Mouse (Mus musculus): ENCODE measurements around the gene Tmem132d.

The Tmem132d gene

DNA sequence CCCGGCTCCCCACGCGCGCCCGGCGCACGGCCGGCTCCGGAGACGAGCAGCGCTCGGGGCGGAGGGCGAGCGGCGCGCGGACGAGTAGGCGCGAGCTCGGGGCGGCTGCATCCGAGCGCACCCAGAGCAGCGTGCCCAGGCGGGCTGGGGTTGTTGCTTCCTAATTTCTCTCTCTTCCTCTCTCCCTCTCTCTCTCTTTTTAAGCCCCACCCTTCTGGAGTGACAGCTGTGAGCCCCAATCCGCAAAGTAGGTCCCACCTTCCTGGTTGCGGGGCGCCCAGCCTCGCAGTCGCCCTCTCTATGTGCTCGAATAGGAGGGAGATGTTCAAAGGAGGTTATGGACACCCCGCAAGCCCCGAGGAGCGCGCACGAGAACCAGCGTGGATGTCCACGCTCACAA lies at the start of gene Tmem132d:
Gene Tmem132d (minus strand): TSS at position 162 of the 400 bp plus-strand sequence.
- no peak for DNase-seq (ENCODE audit: low read depth, low spot score)

DNA sequence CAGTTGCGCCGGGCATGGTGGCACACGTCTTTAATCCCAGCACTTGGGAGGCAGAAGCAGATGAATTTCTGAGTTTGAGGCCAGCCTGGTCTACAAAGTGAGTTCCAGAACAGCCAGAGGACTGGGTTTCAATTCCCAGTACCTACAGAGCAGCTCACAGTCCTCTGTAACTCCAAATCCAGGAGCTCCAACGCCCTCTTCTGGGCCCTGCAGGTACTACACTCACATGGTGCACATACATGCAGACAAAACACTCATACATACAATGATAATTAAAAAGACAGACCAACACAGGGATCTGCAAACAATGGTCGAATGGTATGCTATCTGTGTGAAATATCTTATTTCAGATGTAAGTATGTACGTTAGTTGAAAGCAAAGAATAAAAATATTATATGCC lies 47.9 kb upstream of the Tmem132d start:
- no peak for DNase-seq (ENCODE audit: low read depth, low spot score)

DNA sequence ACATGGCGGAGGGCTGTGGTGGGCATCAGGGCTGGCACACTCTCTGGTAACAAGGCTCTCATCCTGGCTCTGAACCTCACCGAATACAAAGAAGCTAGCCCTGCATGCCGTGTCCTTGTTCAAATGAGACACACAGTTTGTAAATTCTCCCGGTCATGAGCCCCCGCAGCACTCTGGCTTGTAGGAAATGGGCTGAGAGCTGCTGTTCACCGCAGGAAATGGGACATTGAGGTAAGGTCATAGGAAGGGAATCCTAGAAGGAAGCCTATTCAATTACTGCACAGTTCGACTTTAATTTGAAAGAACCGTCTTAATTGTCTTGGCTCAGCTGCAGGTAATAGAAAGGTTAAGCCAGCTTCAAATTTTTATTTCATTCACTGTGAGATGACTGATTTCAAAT lies 42.5 kb upstream of the Tmem132d start:
- DNase-seq (ENCODE audit: low read depth, low spot score): no peak

DNA sequence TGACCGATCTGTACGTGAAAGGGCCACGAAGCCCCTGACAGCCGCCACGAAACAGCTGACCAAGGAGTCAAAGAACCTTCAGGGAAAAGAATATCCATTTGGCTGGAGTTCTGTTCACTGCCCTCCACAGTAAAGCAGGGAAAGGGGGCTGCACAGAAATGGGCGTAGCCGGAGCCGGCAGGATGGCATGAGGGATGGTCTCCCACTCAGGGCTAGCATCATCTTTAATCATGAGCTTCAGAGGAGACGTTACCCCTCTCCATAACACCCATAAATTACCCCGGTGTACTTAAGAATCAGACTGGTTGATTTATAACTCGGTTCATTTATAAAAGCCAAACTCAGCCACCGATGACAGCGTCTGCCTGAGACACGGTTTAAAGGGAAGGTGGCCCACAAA lies 36.9 kb upstream of the Tmem132d start:
- DNase-seq (ENCODE audit: low read depth, low spot score): no peak

DNA sequence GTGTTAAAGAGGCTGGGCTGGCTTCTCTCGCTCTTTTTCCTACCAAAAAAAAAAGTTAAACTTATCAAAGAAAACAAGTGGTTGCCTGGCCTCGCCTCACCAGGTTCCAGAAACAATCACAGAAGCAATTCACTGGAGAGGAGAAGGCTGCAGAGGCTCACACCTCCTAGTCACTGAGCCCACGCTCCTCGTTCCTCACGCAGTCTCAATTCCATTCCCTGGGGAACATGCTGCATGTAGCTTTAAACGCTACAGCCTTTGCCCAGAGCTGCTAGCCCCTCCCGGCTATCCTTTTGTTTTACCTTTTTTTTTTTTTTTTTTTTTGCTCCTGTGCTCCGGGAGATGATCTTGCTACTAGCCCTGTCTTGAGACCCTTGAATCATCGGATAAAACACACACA lies 31.6 kb upstream of the Tmem132d start:
- DNase-seq (ENCODE audit: low read depth, low spot score): no peak

DNA sequence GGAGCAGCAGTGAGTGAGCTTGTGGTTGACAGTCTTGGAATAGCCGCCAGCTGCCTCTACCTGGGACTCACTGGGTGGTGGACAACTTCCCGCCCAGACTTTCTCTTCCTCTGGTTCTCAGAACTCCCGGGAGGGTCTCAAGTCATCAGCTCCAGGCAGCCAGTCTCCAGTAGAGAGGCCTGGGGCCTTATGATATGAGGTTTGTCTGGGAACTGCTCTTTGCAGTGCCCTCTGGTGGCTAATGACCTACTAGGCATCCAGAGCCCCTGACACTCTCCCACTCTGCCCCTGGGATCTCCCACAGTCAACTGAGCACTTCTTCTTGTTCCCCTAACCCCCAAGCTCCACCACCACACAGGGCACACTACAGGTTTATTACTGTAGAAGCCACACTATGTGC lies 27.7 kb upstream of the Tmem132d start:
- no peak for DNase-seq (ENCODE audit: low read depth, low spot score)

DNA sequence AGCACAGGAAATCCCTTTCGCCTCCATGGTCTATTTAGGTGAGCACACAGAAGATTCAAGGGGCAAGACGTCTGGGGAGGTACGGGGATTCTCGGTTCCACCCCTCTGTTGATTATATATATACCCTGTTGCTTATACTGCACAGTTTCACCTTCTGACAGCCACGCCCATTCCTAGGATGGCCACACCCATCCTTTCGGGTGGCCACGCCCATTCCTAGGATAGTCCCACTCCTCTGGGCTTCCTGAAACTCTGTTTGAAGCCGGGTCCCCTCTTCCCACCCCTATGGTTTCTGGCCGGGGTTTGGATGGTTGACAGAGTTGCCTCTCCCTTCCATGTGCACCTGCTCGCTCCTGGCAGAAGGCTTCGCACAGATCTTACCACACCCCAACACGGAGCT lies 22.9 kb upstream of the Tmem132d start:
- no peak for DNase-seq (ENCODE audit: low read depth, low spot score)

DNA sequence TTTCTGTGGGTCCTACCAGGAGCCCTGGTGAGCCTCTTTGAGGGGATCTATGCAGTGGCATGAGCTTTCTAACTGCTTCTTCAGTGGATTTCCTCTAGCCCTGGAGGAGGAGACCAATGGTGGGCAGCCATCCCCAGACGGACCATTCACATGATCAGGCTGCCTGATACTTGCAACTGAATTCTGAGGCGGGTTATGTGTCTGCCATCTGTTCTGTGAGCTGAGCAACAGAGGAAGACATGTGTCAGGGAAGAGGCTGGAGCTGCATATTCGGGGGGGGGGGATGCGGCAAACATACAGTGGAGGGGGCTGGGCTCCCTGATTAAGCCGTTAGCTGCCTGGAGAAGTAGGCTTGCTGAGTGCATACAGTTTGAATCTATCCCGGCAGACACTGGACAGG lies 19.3 kb upstream of the Tmem132d start:
- DNase-seq (ENCODE audit: low read depth, low spot score): no peak

DNA sequence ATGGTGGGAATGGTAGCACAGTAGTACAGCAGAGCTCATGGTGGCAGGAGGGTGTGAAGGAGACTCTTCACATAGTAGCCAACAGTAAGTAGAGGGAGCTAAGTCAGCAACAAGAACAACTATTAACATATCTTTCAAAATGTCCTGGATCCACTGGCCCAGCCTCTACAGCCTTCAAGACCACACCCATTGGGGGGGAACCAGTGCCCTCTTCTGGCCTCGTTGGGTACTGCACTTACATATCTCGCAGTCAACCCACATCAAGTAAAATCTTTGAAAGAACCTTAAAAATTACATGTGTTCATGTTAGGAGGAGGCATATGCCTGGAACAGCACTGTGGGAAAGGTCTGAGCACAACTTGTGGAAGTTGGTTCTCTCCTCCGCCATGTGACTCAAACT lies 17.9 kb upstream of the Tmem132d start:
- DNase-seq (ENCODE audit: low read depth, low spot score): no peak

DNA sequence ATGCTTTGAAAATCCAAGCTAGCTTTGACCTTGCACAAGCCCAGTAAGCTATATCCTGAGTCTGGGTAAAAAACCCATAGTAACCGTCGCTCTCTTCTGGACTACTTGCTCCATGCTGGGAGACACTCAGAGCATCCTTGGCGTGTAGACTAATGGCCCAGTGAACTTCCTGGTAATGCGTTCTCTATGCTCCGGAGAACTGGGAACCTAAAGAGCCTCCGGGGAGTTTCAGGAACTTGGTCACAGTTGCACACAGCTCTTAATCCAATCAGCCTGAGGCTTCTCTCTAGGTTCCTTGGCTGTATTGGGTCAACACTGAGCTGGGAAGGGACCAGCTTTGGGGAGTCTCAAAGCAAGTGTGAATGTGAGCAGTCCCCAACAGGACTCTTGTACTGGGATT lies 12.0 kb upstream of the Tmem132d start:
- no peak for DNase-seq (ENCODE audit: low read depth, low spot score)

DNA sequence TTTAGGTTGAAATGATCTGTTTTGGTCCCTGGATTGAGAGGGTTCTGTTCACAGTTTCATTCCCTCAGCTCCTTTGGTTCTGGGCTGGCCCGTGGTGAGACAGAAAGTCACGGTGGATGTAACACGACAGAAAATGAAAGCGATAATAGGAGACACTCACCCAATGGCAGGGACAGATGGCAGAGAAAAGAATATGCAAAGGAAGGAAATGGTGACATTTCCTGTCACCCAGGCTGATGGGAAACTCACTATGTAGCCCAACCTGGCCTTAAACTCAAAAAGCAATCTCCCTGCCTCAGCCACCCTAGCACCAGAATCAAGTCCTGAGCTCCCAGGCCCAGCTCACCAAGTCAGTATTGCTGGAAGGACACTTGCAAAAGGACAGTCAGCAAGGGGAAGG lies 11.0 kb upstream of the Tmem132d start:
- DNase-seq (ENCODE audit: low read depth, low spot score): no peak

DNA sequence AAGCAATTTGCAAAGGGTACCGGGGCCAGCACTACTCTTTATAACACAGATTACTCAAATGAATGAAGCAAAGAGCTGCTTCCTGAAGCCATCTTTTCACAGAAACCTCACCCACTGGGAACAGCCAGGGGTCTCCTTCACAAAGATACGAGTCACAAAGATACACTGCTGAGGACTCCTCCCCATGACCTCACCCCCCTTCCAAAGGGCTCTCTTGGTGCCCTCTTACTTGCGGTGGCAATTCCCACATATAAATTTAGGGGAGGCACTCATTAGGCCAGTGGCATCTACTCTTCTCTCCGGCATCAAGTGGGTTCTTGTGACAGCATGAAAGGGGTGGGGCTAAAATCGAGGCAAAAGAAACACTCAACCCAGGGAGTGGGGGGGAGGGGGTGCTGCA lies 8.2 kb upstream of the Tmem132d start:
- no peak for DNase-seq (ENCODE audit: low read depth, low spot score)

DNA sequence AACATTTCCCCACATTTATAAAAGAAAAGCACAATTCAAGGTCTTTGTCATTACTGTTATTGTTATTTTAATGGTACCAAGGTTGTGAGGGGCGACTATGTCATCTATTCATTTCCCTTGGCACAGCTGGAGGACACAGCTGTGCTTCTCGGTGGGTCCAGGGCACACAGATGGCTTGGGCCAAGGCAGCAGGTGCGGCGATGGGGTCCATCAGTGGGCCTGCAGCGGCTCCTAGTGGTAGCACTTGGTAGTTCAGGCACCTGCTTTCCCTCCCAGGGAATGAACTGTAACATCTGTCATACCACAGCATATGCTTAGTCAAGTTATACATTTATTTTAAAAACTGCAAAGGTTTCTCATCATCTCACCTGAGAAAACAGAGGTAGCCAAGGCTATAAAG lies 7.0 kb upstream of the Tmem132d start:
- no peak for DNase-seq (ENCODE audit: low read depth, low spot score)

DNA sequence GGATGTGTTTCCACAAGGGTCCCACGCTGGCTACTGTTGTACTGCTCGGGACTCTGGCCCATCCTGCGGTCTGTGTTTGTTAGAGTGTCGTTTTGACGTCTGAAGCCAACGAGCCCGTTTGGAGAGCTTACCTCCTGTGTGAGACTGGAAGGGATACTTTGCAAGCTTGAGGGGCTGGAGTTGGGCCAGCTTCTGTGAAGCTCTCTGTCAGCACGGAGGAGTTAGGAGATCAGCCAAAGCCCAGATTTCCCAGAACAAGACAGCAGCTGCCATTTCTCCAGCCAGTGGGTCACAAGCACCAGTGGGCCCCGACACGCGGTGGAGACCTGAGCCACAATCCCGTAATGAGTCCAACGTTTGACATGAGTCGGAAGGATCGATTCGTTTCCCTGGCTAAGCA lies 5.2 kb upstream of the Tmem132d start:
- DNase-seq (ENCODE audit: low read depth, low spot score): no peak

DNA sequence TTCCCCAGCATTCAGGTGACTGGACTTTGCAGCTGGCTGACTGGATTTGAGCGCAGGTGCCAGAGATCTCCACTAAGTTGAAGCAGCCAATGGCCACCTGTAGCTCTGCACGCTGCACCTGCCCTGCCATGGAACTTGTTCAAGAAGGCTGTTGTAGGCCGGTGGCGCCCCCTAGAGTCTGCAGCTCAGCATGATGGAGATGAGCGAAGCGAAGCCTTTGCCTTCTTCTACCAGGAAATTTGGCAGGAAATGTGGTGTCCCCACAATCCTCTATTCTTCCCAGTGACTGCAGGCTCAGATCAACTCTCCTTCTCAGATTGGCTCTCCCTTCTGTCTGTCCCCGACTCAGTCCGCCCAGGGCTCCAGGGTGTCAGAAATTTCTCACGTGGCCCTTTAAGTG lies 4.0 kb upstream of the Tmem132d start:
- DNase-seq (ENCODE audit: low read depth, low spot score): no peak

DNA sequence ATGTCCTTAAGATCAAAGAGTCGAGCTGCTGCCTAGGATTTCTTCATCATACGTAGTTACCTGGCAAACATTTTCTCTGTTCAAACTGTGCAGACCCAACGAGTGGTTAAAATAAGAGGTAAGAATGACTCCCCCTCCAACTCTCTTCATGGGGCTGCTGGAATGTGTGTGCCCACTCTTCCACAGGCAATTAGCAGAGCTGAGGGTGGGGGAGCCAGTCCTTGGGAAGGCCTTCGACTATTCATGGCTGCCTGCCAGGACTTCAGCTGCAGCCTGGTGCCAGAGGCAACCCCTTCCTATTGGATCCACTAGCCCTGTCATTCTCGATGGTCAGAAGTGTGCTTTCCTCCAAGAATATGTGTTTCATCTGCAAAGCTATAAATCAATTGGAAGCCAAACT lies 2.8 kb upstream of the Tmem132d start:
- DNase-seq (ENCODE audit: low read depth, low spot score): no peak

DNA sequence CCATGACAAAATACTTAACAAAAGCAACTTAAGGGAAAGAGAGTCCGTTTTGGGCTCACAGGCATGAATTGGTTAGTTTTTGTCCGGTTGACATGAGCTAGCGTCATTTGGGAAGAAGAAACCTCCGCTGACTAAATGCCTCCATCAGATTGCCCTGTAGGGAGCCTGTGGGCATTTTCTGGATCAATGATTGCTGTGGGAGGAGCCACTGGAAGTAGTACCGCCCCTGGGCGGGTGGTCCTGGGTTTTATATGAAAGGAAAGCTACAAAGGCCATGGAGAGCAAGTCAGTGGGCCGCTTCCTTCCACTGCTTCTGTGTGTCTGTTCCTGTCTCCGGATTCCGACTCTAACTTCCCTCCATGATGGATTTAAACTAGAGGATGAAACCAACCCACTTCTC lies 909 bp upstream of the Tmem132d start:
- no peak for DNase-seq (ENCODE audit: low read depth, low spot score)

DNA sequence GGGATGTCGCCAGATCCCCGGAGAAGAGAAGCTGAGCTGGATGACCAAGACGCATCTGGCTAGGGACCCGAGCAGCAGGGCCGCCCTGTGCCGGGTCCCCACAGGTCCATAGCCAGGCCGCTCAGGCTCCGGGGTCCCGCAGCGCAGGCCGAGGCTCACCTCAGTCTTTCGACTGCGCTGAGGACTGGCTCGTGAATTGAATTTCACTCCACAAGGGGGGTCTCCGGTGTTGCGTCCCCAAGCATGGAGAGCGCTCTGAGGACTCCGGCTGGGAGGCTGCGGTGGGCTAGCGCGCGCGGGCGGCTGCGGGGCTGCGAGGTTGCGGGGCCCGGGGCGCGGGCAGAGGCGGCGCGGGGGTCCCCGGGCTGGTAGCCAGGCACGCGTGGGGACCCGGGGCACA lies 455 bp downstream of the Tmem132d start:
- DNase-seq (ENCODE audit: low read depth, low spot score): no peak

DNA sequence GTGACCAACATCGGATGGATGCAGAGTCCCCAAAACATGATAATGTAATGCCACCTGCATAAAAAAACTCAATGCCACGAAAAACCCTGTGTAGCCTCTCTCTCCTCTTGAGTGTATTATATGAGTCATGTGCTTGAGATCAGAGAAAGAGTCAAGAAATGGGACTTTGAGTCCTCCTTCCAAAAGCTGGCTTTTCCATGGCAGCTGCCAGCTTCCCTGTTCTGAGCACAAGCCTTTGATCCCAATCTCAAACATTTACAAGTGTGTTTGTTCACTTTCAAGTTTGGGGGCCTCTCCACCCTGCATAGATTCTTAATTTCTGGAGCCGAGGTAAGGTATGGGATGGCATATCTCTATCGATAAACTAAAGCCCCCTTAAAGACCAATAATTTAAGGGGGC lies 8.2 kb downstream of the Tmem132d start:
- no peak for DNase-seq (ENCODE audit: low read depth, low spot score)

DNA sequence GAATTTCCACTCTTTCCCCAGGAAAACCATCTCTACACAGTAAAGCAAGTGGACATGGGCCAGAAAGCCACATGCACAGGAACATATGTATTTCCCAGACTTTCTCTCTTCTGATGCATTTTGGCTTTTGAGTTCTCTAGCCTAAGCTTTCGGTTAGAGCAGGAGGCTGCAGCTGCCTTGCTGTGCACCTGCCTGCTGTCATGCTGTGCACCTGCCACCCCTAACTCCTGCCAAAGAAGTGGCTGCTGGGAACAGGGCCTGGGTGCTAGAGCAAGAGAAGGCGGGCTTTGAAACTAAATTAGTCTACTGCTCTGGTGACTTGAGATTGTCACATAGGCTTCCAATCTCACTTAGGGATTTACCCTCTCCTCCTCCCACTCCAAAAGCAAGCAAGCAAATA lies 8.7 kb downstream of the Tmem132d start:
- no peak for DNase-seq (ENCODE audit: low read depth, low spot score)

DNA sequence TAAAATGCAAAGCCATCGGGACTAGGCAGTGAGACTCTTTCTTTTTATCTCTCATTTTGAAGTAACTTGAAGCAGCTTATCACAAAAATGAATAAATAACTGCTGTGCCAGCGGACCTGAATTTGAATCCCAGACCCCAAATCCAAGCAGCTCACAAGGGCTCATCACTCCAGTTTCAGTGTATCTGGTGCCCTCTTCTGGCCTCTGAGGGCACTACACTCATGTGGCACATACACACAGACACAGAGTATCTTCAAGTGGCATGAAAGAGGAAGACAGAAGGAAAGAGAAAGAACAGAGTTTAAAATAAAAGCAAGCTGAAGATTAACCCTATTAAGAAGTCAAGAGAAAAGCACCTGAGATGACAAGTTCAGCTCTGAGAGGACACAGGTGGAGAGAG lies 10.8 kb downstream of the Tmem132d start:
- DNase-seq (ENCODE audit: low read depth, low spot score): no peak

DNA sequence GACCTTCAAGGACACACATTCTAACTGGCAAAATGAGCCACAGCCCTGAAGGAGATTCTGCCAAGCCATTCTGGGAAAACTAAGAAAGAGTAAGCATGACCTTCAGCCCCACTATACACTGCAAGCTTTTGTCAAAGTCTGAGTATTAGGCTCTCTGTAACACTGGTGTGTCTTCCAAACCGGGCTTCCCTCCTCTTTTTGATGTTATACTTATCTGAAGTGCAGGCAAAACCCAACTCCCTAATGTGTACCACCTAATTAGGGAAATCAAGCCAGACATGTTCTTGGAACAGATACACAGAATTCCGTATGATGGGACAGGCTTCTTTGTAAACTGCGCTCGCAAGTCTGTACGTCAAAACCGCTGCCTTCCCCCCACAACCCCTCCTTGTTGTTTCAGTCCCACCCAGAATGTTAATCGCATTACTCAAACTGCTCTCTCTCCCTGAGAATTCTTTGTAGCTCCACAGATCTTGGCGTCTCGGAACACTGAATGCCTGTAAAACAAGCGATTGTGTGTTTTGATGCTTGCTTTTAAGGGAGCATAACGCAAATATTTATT lies 14.6 kb downstream of the Tmem132d start:
- DNase-seq (ENCODE audit: low read depth, low spot score): no peak

DNA sequence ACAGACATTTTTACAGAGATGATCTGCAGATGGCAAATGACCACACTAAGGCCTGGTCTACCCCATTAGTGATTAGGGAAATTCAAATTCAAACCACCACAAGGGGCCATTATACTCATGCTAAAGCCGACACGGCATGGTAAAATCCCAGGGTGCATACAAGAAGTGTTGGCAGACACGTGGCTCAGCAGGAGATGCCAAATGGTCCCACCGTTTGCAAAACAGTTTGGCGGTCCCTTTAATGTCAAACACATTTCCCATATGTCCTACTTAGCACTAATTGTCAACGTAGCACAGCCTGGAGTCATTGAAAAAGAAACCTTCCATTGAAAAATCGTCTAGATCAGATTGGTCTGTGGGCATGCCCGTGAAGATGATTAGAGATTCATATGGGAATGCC lies 18.8 kb downstream of the Tmem132d start:
- no peak for DNase-seq (ENCODE audit: low read depth, low spot score)

DNA sequence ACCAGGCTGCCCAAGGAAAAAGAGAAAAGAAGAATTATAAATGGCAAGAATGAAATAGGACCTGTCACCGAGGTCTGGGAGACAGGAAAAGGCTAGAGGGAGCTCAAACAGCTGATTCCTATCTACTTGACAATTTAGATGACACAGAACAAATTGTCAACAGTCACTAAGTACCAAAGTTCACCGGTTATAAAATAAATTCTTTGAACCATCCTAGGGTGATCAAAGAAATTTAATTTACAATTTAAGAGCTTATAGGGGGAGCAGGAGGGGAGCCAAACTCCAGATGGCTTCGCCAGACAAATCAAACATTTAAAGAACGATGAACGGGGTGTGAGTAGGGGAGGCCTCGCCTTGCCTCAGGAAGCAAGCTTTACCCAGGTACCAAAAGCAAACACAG lies 20.6 kb downstream of the Tmem132d start:
- no peak for DNase-seq (ENCODE audit: low read depth, low spot score)

DNA sequence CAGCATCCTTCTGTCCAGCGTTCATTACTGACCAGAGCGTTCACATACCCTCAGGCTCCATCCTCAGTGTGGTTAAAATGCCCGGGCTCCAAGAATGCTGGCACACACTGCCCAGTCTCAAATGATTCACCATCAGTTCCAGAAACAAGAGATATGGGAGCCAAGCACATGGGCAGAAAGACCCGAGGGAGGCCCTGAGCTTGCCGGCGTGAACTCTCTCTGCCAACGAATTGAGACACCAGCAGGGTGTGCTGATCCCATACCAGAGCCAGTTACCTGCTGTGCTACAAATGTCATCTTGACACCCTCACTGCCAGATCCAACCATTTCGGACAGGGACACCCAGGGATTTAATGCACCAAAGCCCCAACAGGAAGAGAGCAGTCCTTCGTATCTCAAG lies 25.3 kb downstream of the Tmem132d start:
- no peak for DNase-seq (ENCODE audit: low read depth, low spot score)
